Mouse (Mus musculus) erythroblast, embryonic 14.5 days (primary cell): ENCODE measurements around the gene Palm.

Experiments
- GATA1 ChIP-seq: IDR thresholded peaks from 2 replicates; pipeline ENCODE4 v1.6.1; 2012; ENCODE audit warnings: low read length, inconsistent platforms, mixed read lengths
- TAL1 ChIP-seq: IDR thresholded peaks from 3 replicates; pipeline ENCODE4 v1.6.1; 2012; ENCODE audit warnings: low read length, inconsistent platforms, mixed read lengths

DNA sequence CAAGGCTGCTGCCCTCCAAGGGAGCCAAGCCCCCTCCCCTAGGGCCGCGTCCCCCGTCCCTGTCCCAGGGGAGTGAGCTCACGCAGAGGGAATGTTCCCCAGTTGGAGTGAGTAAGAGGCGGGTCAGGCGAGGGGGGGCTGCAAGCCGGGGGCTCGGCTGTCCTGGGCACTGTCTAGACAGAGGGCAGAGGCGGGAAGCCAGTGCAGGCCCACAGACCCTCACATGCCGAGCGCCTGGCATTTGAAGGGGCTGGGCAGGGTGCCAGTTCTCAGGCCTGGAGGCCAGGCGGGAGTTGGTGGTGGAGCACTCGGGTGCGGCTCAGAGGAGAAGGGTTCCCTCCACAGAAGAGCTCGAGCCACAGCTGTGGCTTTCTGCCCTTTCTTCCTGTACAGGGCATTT, 15.4 kb upstream of the Palm start:
- TF ChIP-seq TAL1 (no peak), GATA1 (no peak)
